Mouse (Mus musculus): Measurements from ENCODE around the gene Srd5a2.

GRCm38 (mm10) chr17:74043754-74044153 lies 4.0 kb downstream of the Srd5a2 start:
- TF ChIP-seq GATA1 (IDR thresholded peaks at IDR 0.05; ENCODE audit: low read length) = no peak
- no peak for TF ChIP-seq TAL1 (IDR thresholded peaks at IDR 0.05; ENCODE audit: low read length)
